22 mouse cellular contexts compared by ENCODE assay signal in the genomic region with DNA sequence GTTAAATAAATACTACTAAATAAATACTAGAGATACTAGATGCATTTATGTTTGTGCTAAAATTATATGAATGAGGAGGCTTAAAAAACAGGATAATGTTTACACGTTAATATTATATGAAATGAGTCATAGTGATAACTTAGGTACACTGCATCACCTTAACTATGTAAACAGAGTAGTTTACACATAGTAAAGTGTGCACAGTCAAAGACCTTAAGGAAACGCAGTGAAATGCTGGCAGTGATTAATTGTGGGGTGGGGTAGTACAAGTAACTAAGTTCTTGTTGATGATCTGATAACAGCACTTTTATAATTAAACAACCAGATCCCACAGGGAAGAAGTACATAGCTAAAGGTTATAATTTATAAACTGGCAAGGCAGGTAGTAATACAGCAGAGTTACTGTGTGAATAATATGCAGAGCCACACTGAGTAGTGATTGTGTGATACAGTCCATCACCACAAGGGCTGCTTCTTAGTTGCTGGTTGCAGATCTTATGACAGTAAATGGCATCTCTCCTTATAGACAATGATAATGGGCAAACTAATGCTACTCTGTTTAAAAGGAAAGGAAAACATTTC.
DNase-seq lines count a peak whose midpoint lies in the region; ATAC-seq and TF ChIP-seq lines count a peak whose summit lies in the region.
"Had no signal": no experiment of that assay in that cellular context is flagged by ENCODE, and none has a peak within 500 bp of the region (broad histone marks: within the 10 kb centered on the region; RNA-seq: fewer than 3 reads in every experiment).

No protein-coding gene starts in this region.

- ATAC-seq in stomach, embryonic 14.5 days (ENCODE audit: insufficient number of reproducible peaks, insufficient read depth, low FRiP score, low read depth), result peak; percentile 76; the same call in 1 of the 2 replicates
- peak; percentile 82 for ATAC-seq in stomach, embryonic 15.5 days (ENCODE audit: insufficient read depth, low FRiP score, low read depth)
- ATAC-seq in stomach, postnatal 0 days (ENCODE audit: low FRiP score, low TSS enrichment), result peak; percentile 97
- no peak for ATAC-seq in monocyte, adult 5-6 weeks (replicated peaks; ENCODE audit: insufficient number of reproducible peaks, low FRiP score, low TSS enrichment, poor library complexity, severe bottlenecking)
- ATAC-seq: forebrain, embryonic 14.5 days; forebrain, embryonic 16.5 days had no signal

- 43% methylated on average over 2 of the region's 2 CpGs for WGBS in stomach, embryonic 14.5 days
- WGBS in stomach, embryonic 15.5 days, result 45% methylated on average over 2 of the region's 2 CpGs
- 43% methylated on average over 2 of the region's 2 CpGs for WGBS in stomach, postnatal 0 days

- no peaks in the 10 kb centered on the region for H3K27me3 ChIP-seq in stomach, embryonic 14.5 days (ENCODE audit: control insufficient read depth, insufficient read depth, low read length)
- H3K27me3 ChIP-seq in stomach, embryonic 15.5 days (replicated peaks), result no peaks in the 10 kb centered on the region
- no peaks in the 10 kb centered on the region for H3K27me3 ChIP-seq in stomach, postnatal 0 days (ENCODE audit: control insufficient read depth, insufficient read depth, low read length)
- H3K27me3 ChIP-seq: embryonic facial prominence, embryonic 13.5 days; embryonic facial prominence, embryonic 15.5 days; forebrain, embryonic 12.5 days had no signal

- TF ChIP-seq CTCF in stomach, postnatal 0 days (IDR thresholded peaks at IDR 0.05; ENCODE audit: low read depth), result peak; percentile 23; the same call in 1 of the 2 replicates

- no peaks in the 10 kb centered on the region for H3K36me3 ChIP-seq in stomach, embryonic 14.5 days (ENCODE audit: control insufficient read depth, insufficient read depth, low read length)
- no peaks in the 10 kb centered on the region for H3K36me3 ChIP-seq in stomach, embryonic 15.5 days
- no peaks in the 10 kb centered on the region for H3K36me3 ChIP-seq in stomach, postnatal 0 days (ENCODE audit: control insufficient read depth, insufficient read depth, low read length)
- H3K36me3 ChIP-seq: embryonic facial prominence, embryonic 13.5 days; embryonic facial prominence, embryonic 15.5 days; forebrain, embryonic 10.5 days; forebrain, embryonic 12.5 days had no signal

- H3K4me1 ChIP-seq in stomach, embryonic 14.5 days (ENCODE audit: control insufficient read depth, insufficient read depth, low read length), result no peaks in the 10 kb centered on the region
- no peaks in the 10 kb centered on the region for H3K4me1 ChIP-seq in stomach, embryonic 15.5 days
- no peaks in the 10 kb centered on the region for H3K4me1 ChIP-seq in stomach, postnatal 0 days (replicated peaks; ENCODE audit: control insufficient read depth, insufficient read depth)
- H3K4me1 ChIP-seq: embryonic facial prominence, embryonic 13.5 days; embryonic facial prominence, embryonic 15.5 days; forebrain, embryonic 10.5 days; forebrain, embryonic 12.5 days had no signal

- no peak overlapping the region for H3K4me3 ChIP-seq in stomach, embryonic 14.5 days (ENCODE audit: low read depth, low read length)
- no peak overlapping the region for H3K4me3 ChIP-seq in stomach, embryonic 15.5 days (replicated peaks)
- no peak overlapping the region for H3K4me3 ChIP-seq in stomach, postnatal 0 days (ENCODE audit: low read depth, low read length)
- H3K4me3 ChIP-seq: embryonic facial prominence, embryonic 13.5 days; embryonic facial prominence, embryonic 15.5 days; erythroblast, embryonic 14.5 days; forebrain, embryonic 10.5 days; forebrain, embryonic 12.5 days had no signal

- DNase-seq in stomach, postnatal 0 days (ENCODE audit: low spot score), result peak; percentile 21
- DNase-seq in urinary bladder, postnatal 10 days (ENCODE audit: low spot score), result no peak
- DNase-seq: adrenal gland, adult 2 months; adrenal gland, postnatal 10 days; adrenal gland, postnatal 25 days; cerebellum, adult 11 months; cerebellum, adult 18-20 months; cerebellum, adult 8-10 months; cerebellum, adult 9-11 months; cerebellum, postnatal 14 days; cerebellum, postnatal 36 days; embryo, embryonic 11 days had no signal

- H3K9ac ChIP-seq in stomach, embryonic 14.5 days (replicated peaks; ENCODE audit: low read depth, low read length), result no peak overlapping the region
- no peak overlapping the region for H3K9ac ChIP-seq in stomach, embryonic 15.5 days
- H3K9ac ChIP-seq in stomach, postnatal 0 days (ENCODE audit: low read length), result no peak overlapping the region
- H3K9ac ChIP-seq: embryonic facial prominence, embryonic 13.5 days; embryonic facial prominence, embryonic 15.5 days; forebrain, embryonic 12.5 days had no signal

- H3K9me3 ChIP-seq in stomach, embryonic 14.5 days (ENCODE audit: control insufficient read depth, low read depth, low read length), result peaks cover 5% of the 10 kb centered on the region; the same call in 1 of the 2 replicates
- no peaks in the 10 kb centered on the region for H3K9me3 ChIP-seq in stomach, embryonic 15.5 days
- H3K9me3 ChIP-seq in stomach, postnatal 0 days (ENCODE audit: control insufficient read depth, low read length), result no peaks in the 10 kb centered on the region

- H3K27ac ChIP-seq in stomach, embryonic 14.5 days (ENCODE audit: low read length), result no peak overlapping the region
- H3K27ac ChIP-seq in stomach, embryonic 15.5 days, result no peak overlapping the region
- no peak overlapping the region for H3K27ac ChIP-seq in stomach, postnatal 0 days (replicated peaks)
- H3K27ac ChIP-seq: embryonic facial prominence, embryonic 13.5 days; embryonic facial prominence, embryonic 15.5 days; forebrain, embryonic 10.5 days; forebrain, embryonic 12.5 days had no signal

- no peak for TF ChIP-seq EP300 in stomach, postnatal 0 days (optimal IDR thresholded peaks at IDR 0.05)

- H3K4me2 ChIP-seq in stomach, embryonic 14.5 days (replicated peaks; ENCODE audit: low read depth, low read length), result no peak overlapping the region
- no peak overlapping the region for H3K4me2 ChIP-seq in stomach, embryonic 15.5 days
- H3K4me2 ChIP-seq in stomach, postnatal 0 days (replicated peaks; ENCODE audit: low read depth), result no peak overlapping the region
- H3K4me2 ChIP-seq: embryonic facial prominence, embryonic 13.5 days; embryonic facial prominence, embryonic 15.5 days; forebrain, embryonic 12.5 days had no signal
